Mouse (Mus musculus) olfactory bulb, adult 2 months (tissue): ENCODE data around the gene Krtap10-10.

ENCODE experiments used
- CTCF ChIP-seq: fragments of 200-500 bp; IDR thresholded peaks from 2 replicates; pipeline ENCODE4 v1.5.1; 2012; ENCODE audit warnings: low read depth, mild to moderate bottlenecking, low read length, moderate library complexity; ENCODE audit not compliant: insufficient read depth
- POLR2A ChIP-seq: fragments of 200-500 bp; IDR thresholded peaks from 2 replicates; pipeline ENCODE4 v1.6.1; 2012; ENCODE audit warnings: mild to moderate bottlenecking, low read depth, low read length, moderate library complexity; ENCODE audit not compliant: insufficient read depth

- TF ChIP-seq CTCF (peak; percentile 47; the same call in 1 of the 2 replicates), POLR2A (no peak)
These were observed 43.2 kb downstream of the Krtap10-10 start for GRCm38 (mm10) chr10:77878985-77879384.
